Mouse (Mus musculus): Measurements from ENCODE around the gene 5330417C22Rik.
"Not testable (repeated sequence)": the region's sequence is repeated elsewhere in the genome, so short reads cannot be mapped to it uniquely, and the experiment has no call there.

The 5330417C22Rik gene

GRCm38 (mm10) chr3:108533114-108533885 is 3.0 kb downstream of the 5330417C22Rik start:
- peak; percentile 31 for DNase-seq (ENCODE audit: low spot score)

GRCm38 (mm10) chr3:108528489-108528888 is 7.8 kb downstream of the 5330417C22Rik start:
- DNase-seq (ENCODE audit: low spot score): no peak

- no peak for DNase-seq (ENCODE audit: low spot score)
Measured at GRCm38 (mm10) chr3:108523415-108523814, 12.9 kb downstream of the 5330417C22Rik start.

- DNase-seq (ENCODE audit: low spot score): no peak
Measured at GRCm38 (mm10) chr3:108518276-108518675, 18.1 kb downstream of the 5330417C22Rik start.

- no peak for DNase-seq (ENCODE audit: low spot score)
Measured at GRCm38 (mm10) chr3:108513465-108513864, 22.9 kb downstream of the 5330417C22Rik start.

GRCm38 (mm10) chr3:108510716-108511483 is 25.4 kb downstream of the 5330417C22Rik start:
- DNase-seq (ENCODE audit: low spot score): no peak

- no peak for DNase-seq (ENCODE audit: low spot score)
Measured at GRCm38 (mm10) chr3:108510156-108510555, 26.2 kb downstream of the 5330417C22Rik start.

- DNase-seq (ENCODE audit: low spot score): no peak
Measured at GRCm38 (mm10) chr3:108508745-108509474, 27.4 kb downstream of the 5330417C22Rik start.

GRCm38 (mm10) chr3:108503908-108504307 is 32.4 kb downstream of the 5330417C22Rik start:
- no peak for DNase-seq (ENCODE audit: low spot score)

GRCm38 (mm10) chr3:108501411-108501810 is 34.9 kb downstream of the 5330417C22Rik start:
- DNase-seq (ENCODE audit: low spot score): not testable (repeated sequence)

GRCm38 (mm10) chr3:108499826-108500225 is 36.5 kb downstream of the 5330417C22Rik start:
- DNase-seq (ENCODE audit: low spot score): no peak

- DNase-seq (ENCODE audit: low spot score): no peak
Measured at GRCm38 (mm10) chr3:108497602-108498001, 38.7 kb downstream of the 5330417C22Rik start.

- DNase-seq (ENCODE audit: low spot score): no peak
Measured at GRCm38 (mm10) chr3:108495486-108495885, 40.9 kb downstream of the 5330417C22Rik start.

GRCm38 (mm10) chr3:108494861-108495474 is 41.4 kb downstream of the 5330417C22Rik start:
- DNase-seq (ENCODE audit: low spot score): no peak

- DNase-seq (ENCODE audit: low spot score): no peak
Measured at GRCm38 (mm10) chr3:108489968-108490367, 46.4 kb downstream of the 5330417C22Rik start.

- DNase-seq (ENCODE audit: low spot score): no peak
Measured at GRCm38 (mm10) chr3:108484749-108485148, 51.6 kb downstream of the 5330417C22Rik start.

GRCm38 (mm10) chr3:108478800-108479199 is 57.5 kb downstream of the 5330417C22Rik start:
- DNase-seq (ENCODE audit: low spot score): no peak

GRCm38 (mm10) chr3:108476761-108477619 is 59.3 kb downstream of the 5330417C22Rik start:
- peak; percentile 82 for DNase-seq (ENCODE audit: low spot score)

- no peak for DNase-seq (ENCODE audit: low spot score)
Measured at GRCm38 (mm10) chr3:108475496-108475895, 60.8 kb downstream of the 5330417C22Rik start.

- no peak for DNase-seq (ENCODE audit: low spot score)
Measured at GRCm38 (mm10) chr3:108474969-108475368, 61.4 kb downstream of the 5330417C22Rik start.

- no peak for DNase-seq (ENCODE audit: low spot score)
Measured at GRCm38 (mm10) chr3:108467760-108468159, 68.6 kb downstream of the 5330417C22Rik start.
